Mouse (Mus musculus): ENCODE results near the gene Rnf145. TPM values are rescaled to one million over a fixed set of nuclear protein-coding genes. Genes with fewer than 3 reads are reported as not detected.

The Rnf145 gene
- polyA plus RNA-seq, 1 experiment from 2014 or later = 143 TPM

GRCm38 (mm10) chr11:44586047-44586696 lies 67.4 kb downstream of the Rnf145 start:
- Histone ChIP-seq H3K4me2 (replicated peaks) (no peak overlapping the region), H3K9me3 (no peaks in the 10 kb centered on the region), H3K27me3 (replicated peaks) (no peaks in the 10 kb centered on the region), H3K4me1 (no peaks in the 10 kb centered on the region), H3K36me3 (no peaks in the 10 kb centered on the region), H3K9ac (no peak overlapping the region), H3K27ac (no peak overlapping the region), H3K4me3 (no peak overlapping the region)
- WGBS = 12% methylated on average over 3 of the region's 3 CpGs
- ATAC-seq (ENCODE audit: low FRiP score, low read depth) = peak; percentile 41; the same call in 1 of the 2 replicates

- no peak overlapping the region for H3K4me2 ChIP-seq (replicated peaks)
- 90% methylated on average over 6 of the region's 6 CpGs for WGBS
- H3K4me3 ChIP-seq = no peak overlapping the region
- no peaks in the 10 kb centered on the region for H3K27me3 ChIP-seq (replicated peaks)
- ATAC-seq (ENCODE audit: low FRiP score, low read depth) = no peak
- no peaks in the 10 kb centered on the region for H3K9me3 ChIP-seq
- H3K4me1 ChIP-seq = no peaks in the 10 kb centered on the region
- no peak overlapping the region for H3K9ac ChIP-seq
- no peaks in the 10 kb centered on the region for H3K36me3 ChIP-seq
- no peak overlapping the region for H3K27ac ChIP-seq
Observed at GRCm38 (mm10) chr11:44593016-44593415, 74.3 kb downstream of the Rnf145 start.

GRCm38 (mm10) chr11:44594768-44595167 lies 76.0 kb downstream of the Rnf145 start:
- no peak overlapping the region for H3K27ac ChIP-seq
- H3K4me2 ChIP-seq (replicated peaks) = no peak overlapping the region
- no peak overlapping the region for H3K9ac ChIP-seq
- no peak for ATAC-seq (ENCODE audit: low FRiP score, low read depth)
- H3K36me3 ChIP-seq = no peaks in the 10 kb centered on the region
- H3K4me1 ChIP-seq = no peaks in the 10 kb centered on the region
- H3K9me3 ChIP-seq = no peaks in the 10 kb centered on the region
- H3K4me3 ChIP-seq = no peak overlapping the region
- whole genome bisulfite sequencing = 84% methylated on average over 3 of the region's 3 CpGs
- H3K27me3 ChIP-seq (replicated peaks) = no peaks in the 10 kb centered on the region

- H3K27me3 ChIP-seq (replicated peaks) = peaks cover 4% of the 10 kb centered on the region; the same call in 1 of the 2 replicates
- no peak overlapping the region for H3K27ac ChIP-seq
- H3K4me3 ChIP-seq = no peak overlapping the region
- H3K36me3 ChIP-seq = no peaks in the 10 kb centered on the region
- 86% methylated on average over 8 of the region's 8 CpGs for WGBS
- H3K4me2 ChIP-seq (replicated peaks) = no peak overlapping the region
- H3K9me3 ChIP-seq = no peaks in the 10 kb centered on the region
- H3K4me1 ChIP-seq = peaks cover 6% of the 10 kb centered on the region
- H3K9ac ChIP-seq = no peak overlapping the region
- no peak for ATAC-seq (ENCODE audit: low FRiP score, low read depth)
Observed at GRCm38 (mm10) chr11:44606881-44607280, 88.1 kb downstream of the Rnf145 start.

GRCm38 (mm10) chr11:44608646-44609045 lies 89.9 kb downstream of the Rnf145 start:
- no peak overlapping the region for H3K4me2 ChIP-seq (replicated peaks)
- no peak overlapping the region for H3K4me3 ChIP-seq
- H3K9ac ChIP-seq = no peak overlapping the region
- H3K27me3 ChIP-seq (replicated peaks) = peaks cover 21% of the 10 kb centered on the region; the same call in 1 of the 2 replicates
- no peaks in the 10 kb centered on the region for H3K36me3 ChIP-seq
- H3K4me1 ChIP-seq = peaks cover 22% of the 10 kb centered on the region
- 87% methylated on average over 11 of the region's 11 CpGs for WGBS
- no peak for ATAC-seq (ENCODE audit: low FRiP score, low read depth)
- no peak overlapping the region for H3K27ac ChIP-seq
- no peaks in the 10 kb centered on the region for H3K9me3 ChIP-seq

GRCm38 (mm10) chr11:44610971-44611781 lies 92.4 kb downstream of the Rnf145 start:
- H3K9ac ChIP-seq = peak overlapping the region; percentile 57
- no peaks in the 10 kb centered on the region for H3K9me3 ChIP-seq
- H3K4me2 ChIP-seq (replicated peaks) = peak overlapping the region; percentile 96
- no peaks in the 10 kb centered on the region for H3K36me3 ChIP-seq
- H3K4me3 ChIP-seq = peak overlapping the region; percentile 44
- peak; percentile 82 for ATAC-seq (ENCODE audit: low FRiP score, low read depth)
- no peak overlapping the region for H3K27ac ChIP-seq
- under 1% methylated on average over 45 of the region's 45 CpGs for WGBS
- H3K27me3 ChIP-seq (replicated peaks) = peaks cover 37% of the 10 kb centered on the region; the same call in 1 of the 2 replicates
- H3K4me1 ChIP-seq = peaks cover 23% of the 10 kb centered on the region

- H3K27ac ChIP-seq = no peak overlapping the region
- peaks cover 29% of the 10 kb centered on the region for H3K4me1 ChIP-seq
- no peak overlapping the region for H3K4me3 ChIP-seq
- H3K9ac ChIP-seq = no peak overlapping the region
- H3K9me3 ChIP-seq = no peaks in the 10 kb centered on the region
- peak overlapping the region; percentile 96 for H3K4me2 ChIP-seq (replicated peaks)
- 7% methylated on average over 10 of the region's 10 CpGs for WGBS
- H3K27me3 ChIP-seq (replicated peaks) = peaks cover 38% of the 10 kb centered on the region; the same call in 1 of the 2 replicates
- H3K36me3 ChIP-seq = no peaks in the 10 kb centered on the region
- ATAC-seq (ENCODE audit: low FRiP score, low read depth) = no peak
Observed at GRCm38 (mm10) chr11:44612156-44612555, 93.4 kb downstream of the Rnf145 start.

GRCm38 (mm10) chr11:44612681-44613410 lies 94.1 kb downstream of the Rnf145 start:
- no peaks in the 10 kb centered on the region for H3K9me3 ChIP-seq
- H3K4me3 ChIP-seq = peak overlapping the region; percentile 29
- peak overlapping the region; percentile 96 for H3K4me2 ChIP-seq (replicated peaks)
- WGBS = 2% methylated on average over 38 of the region's 38 CpGs
- H3K27me3 ChIP-seq (replicated peaks) = peaks cover 38% of the 10 kb centered on the region; the same call in 1 of the 2 replicates
- no peak overlapping the region for H3K27ac ChIP-seq
- H3K9ac ChIP-seq = peak overlapping the region; percentile 48; the same call in 1 of the 2 replicates
- H3K4me1 ChIP-seq = peaks cover 29% of the 10 kb centered on the region
- H3K36me3 ChIP-seq = no peaks in the 10 kb centered on the region
- ATAC-seq (ENCODE audit: low FRiP score, low read depth) = no peak

GRCm38 (mm10) chr11:44613411-44614180 lies 94.8 kb downstream of the Rnf145 start:
- Histone ChIP-seq H3K4me2 (replicated peaks) (peak overlapping the region; percentile 96), H3K27ac (no peak overlapping the region), H3K9ac (peak overlapping the region; percentile 48; the same call in 1 of the 2 replicates), H3K36me3 (no peaks in the 10 kb centered on the region), H3K4me1 (peaks cover 29% of the 10 kb centered on the region), H3K9me3 (no peaks in the 10 kb centered on the region), H3K4me3 (peak overlapping the region; percentile 29), H3K27me3 (replicated peaks) (peaks cover 38% of the 10 kb centered on the region; the same call in 1 of the 2 replicates)
- 6% methylated on average over 14 of the region's 14 CpGs for WGBS
- no peak for ATAC-seq (ENCODE audit: low FRiP score, low read depth)
